Mouse (Mus musculus) lung, embryonic 15.5 days (tissue): ENCODE measurements around the gene Tmem52. TPM values are rescaled to one million over a fixed set of nuclear protein-coding genes. Genes with fewer than 3 reads are reported as not detected.
"Not testable (repeated sequence)": the region's sequence is repeated elsewhere in the genome, so short reads cannot be mapped to it uniquely, and the experiment has no call there.

Source experiments
- ATAC-seq: fragments of 200-750 bp; cut with Nextera tagmentation; 2 replicates; pipeline ENCODE4 v1.8.0; 2017; ENCODE audit warnings: moderate number of reproducible peaks, borderline replicate concordance; ENCODE audit not compliant: low FRiP score, low TSS enrichment; ENCODE audit errors: extremely low read depth
- H3K27ac ChIP-seq: fragments of 300-500 bp; sonication (generic); 2 replicates; pipeline ENCODE4 v1.5.1; 2015; ENCODE audit warnings: moderate library complexity, mild to moderate bottlenecking, inconsistent platforms
- H3K27me3 ChIP-seq: fragments of 300-500 bp; sonication (generic); 2 replicates; pipeline ENCODE4 v1.6.1; 2015; ENCODE audit warnings: inconsistent platforms
- H3K36me3 ChIP-seq: fragments of 300-500 bp; sonication (generic); 2 replicates; pipeline ENCODE4 v1.6.1; 2015; ENCODE audit warnings: inconsistent platforms
- H3K4me1 ChIP-seq: fragments of 300-500 bp; sonication (generic); 2 replicates; pipeline ENCODE4 v1.6.1; 2015; ENCODE audit warnings: inconsistent platforms
- H3K4me2 ChIP-seq: fragments of 300-500 bp; sonication (generic); 2 replicates; pipeline ENCODE4 v1.6.1; 2015; ENCODE audit warnings: inconsistent platforms, mild to moderate bottlenecking, moderate library complexity
- H3K4me3 ChIP-seq: fragments of 300-500 bp; sonication (generic); 2 replicates; pipeline ENCODE4 v1.5.1; 2015; ENCODE audit warnings: mild to moderate bottlenecking, inconsistent platforms
- H3K9ac ChIP-seq: fragments of 300-500 bp; sonication (generic); 2 replicates; pipeline ENCODE4 v1.6.1; 2015; ENCODE audit warnings: inconsistent platforms
- H3K9me3 ChIP-seq: fragments of 300-500 bp; sonication (generic); 2 replicates; pipeline ENCODE4 v1.6.1; 2016; ENCODE audit warnings: inconsistent platforms
- WGBS: fragments of 180-500 bp; shearing (Covaris S2); methylation state at CpG from one replicate; pipeline ENCODE4 v1.1.7; 2015; 5-methylcytosine and 5-hydroxymethylcytosine counted together
- polyA plus RNA-seq: library from polyadenylated mRNA; unstranded; fragments of >200 nt; fragmentation: Nextera tagmentation; extraction: Ambion mirVana; gene quantifications from 2 replicates; pipeline ENCODE4 v1.2.1, GENCODE M21; 2015

Tmem52 gene
- 0.18 and 0.27 TPM in 2 replicates for polyA plus RNA-seq

- Histone ChIP-seq H3K4me2 (peak within 1 kb of the TSS; percentile 62), H3K9ac (no peak within 1 kb of the TSS)
Measured at GRCm38 (mm10) chr4:155468952-155469351, at the start of gene Tmem52. Gene Tmem52 (plus strand): TSS chr4:155469114.

GRCm38 (mm10) chr4:155420137-155420536 is 48.8 kb upstream of the Tmem52 start:
- Histone ChIP-seq H3K4me2 (no peak overlapping the region), H3K27me3 (no peaks in the 10 kb centered on the region), H3K9me3 (no peaks in the 10 kb centered on the region), H3K4me3 (no peak overlapping the region), H3K36me3 (no peaks in the 10 kb centered on the region), H3K9ac (no peak overlapping the region), H3K27ac (no peak overlapping the region), H3K4me1 (no peaks in the 10 kb centered on the region)
- no peak for ATAC-seq
- WGBS, result 86% methylated on average over 3 of the region's 3 CpGs

More at GRCm38 (mm10) chr4:155468952-155469351, at the start of gene Tmem52:
- Histone ChIP-seq H3K4me3 (peak within 1 kb of the TSS; percentile 35), H3K27me3 (no peaks in the 10 kb centered on the region), H3K27ac (no peak within 1 kb of the TSS), H3K9me3 (no peaks in the 10 kb centered on the region), H3K36me3 (no peaks in the 10 kb centered on the region), H3K4me1 (peaks cover 8% of the 10 kb centered on the region; the same call in 1 of the 2 replicates)
- ATAC-seq, result peak; percentile 29; the same call in 1 of the 2 replicates
- WGBS, result 9% methylated on average over 21 of the region's 21 CpGs

GRCm38 (mm10) chr4:155421412-155422370 is 47.2 kb upstream of the Tmem52 start:
- 69% methylated on average over 21 of the region's 30 CpGs for WGBS
- H3K27ac ChIP-seq, ATAC-seq, H3K36me3 ChIP-seq, H3K4me2 ChIP-seq, H3K4me3 ChIP-seq, H3K9me3 ChIP-seq, H3K27me3 ChIP-seq, H3K4me1 ChIP-seq, H3K9ac ChIP-seq: not testable (repeated sequence)

- Histone ChIP-seq H3K9me3 (no peaks in the 10 kb centered on the region), H3K27ac (no peak overlapping the region), H3K4me3 (no peak overlapping the region), H3K4me2 (no peak overlapping the region), H3K36me3 (no peaks in the 10 kb centered on the region), H3K4me1 (no peaks in the 10 kb centered on the region), H3K9ac (no peak overlapping the region), H3K27me3 (no peaks in the 10 kb centered on the region)
- 71% methylated on average over 5 of the region's 5 CpGs for WGBS
- no peak for ATAC-seq
Measured at GRCm38 (mm10) chr4:155423988-155424387, 44.9 kb upstream of the Tmem52 start.

- Histone ChIP-seq H3K27ac (no peak overlapping the region), H3K4me1 (no peaks in the 10 kb centered on the region), H3K9ac (no peak overlapping the region), H3K4me3 (no peak overlapping the region), H3K9me3 (no peaks in the 10 kb centered on the region), H3K36me3 (no peaks in the 10 kb centered on the region), H3K27me3 (no peaks in the 10 kb centered on the region), H3K4me2 (no peak overlapping the region)
- no peak for ATAC-seq
- WGBS, result 69% methylated on average over 6 of the region's 6 CpGs
Measured at GRCm38 (mm10) chr4:155426272-155426671, 42.6 kb upstream of the Tmem52 start.

GRCm38 (mm10) chr4:155428442-155428841 is 40.5 kb upstream of the Tmem52 start:
- no peaks in the 10 kb centered on the region for H3K4me1 ChIP-seq
- ATAC-seq, result no peak
- H3K4me2 ChIP-seq, result no peak overlapping the region
- no peaks in the 10 kb centered on the region for H3K36me3 ChIP-seq
- H3K4me3 ChIP-seq, result no peak overlapping the region
- H3K9me3 ChIP-seq, result no peaks in the 10 kb centered on the region
- H3K27ac ChIP-seq, result no peak overlapping the region
- no peaks in the 10 kb centered on the region for H3K27me3 ChIP-seq
- H3K9ac ChIP-seq, result no peak overlapping the region

- Histone ChIP-seq H3K36me3 (no peaks in the 10 kb centered on the region), H3K4me1 (no peaks in the 10 kb centered on the region), H3K9ac (no peak overlapping the region), H3K4me3 (no peak overlapping the region), H3K9me3 (no peaks in the 10 kb centered on the region), H3K4me2 (no peak overlapping the region), H3K27ac (no peak overlapping the region), H3K27me3 (no peaks in the 10 kb centered on the region)
- ATAC-seq, result no peak
- WGBS, result 76% methylated on average over 3 of the region's 3 CpGs
Measured at GRCm38 (mm10) chr4:155429202-155429601, 39.7 kb upstream of the Tmem52 start.

- 71% methylated on average over 6 of the region's 6 CpGs for whole genome bisulfite sequencing
- Histone ChIP-seq H3K27ac (no peak overlapping the region), H3K4me2 (no peak overlapping the region), H3K4me1 (no peaks in the 10 kb centered on the region), H3K4me3 (no peak overlapping the region), H3K27me3 (no peaks in the 10 kb centered on the region), H3K36me3 (no peaks in the 10 kb centered on the region), H3K9ac (no peak overlapping the region), H3K9me3 (no peaks in the 10 kb centered on the region)
- no peak for ATAC-seq
Measured at GRCm38 (mm10) chr4:155432358-155432757, 36.6 kb upstream of the Tmem52 start.

- no peak overlapping the region for H3K9ac ChIP-seq
- no peaks in the 10 kb centered on the region for H3K4me1 ChIP-seq
- WGBS, result 63% methylated on average over 5 of the region's 5 CpGs
- H3K4me3 ChIP-seq, result no peak overlapping the region
- no peak for ATAC-seq
- no peaks in the 10 kb centered on the region for H3K27me3 ChIP-seq
- no peak overlapping the region for H3K27ac ChIP-seq
- H3K36me3 ChIP-seq, result no peaks in the 10 kb centered on the region
- no peaks in the 10 kb centered on the region for H3K9me3 ChIP-seq
- H3K4me2 ChIP-seq, result no peak overlapping the region
Measured at GRCm38 (mm10) chr4:155433993-155434392, 34.9 kb upstream of the Tmem52 start.

- Histone ChIP-seq H3K36me3 (no peaks in the 10 kb centered on the region), H3K4me2 (no peak overlapping the region), H3K4me1 (no peaks in the 10 kb centered on the region), H3K4me3 (no peak overlapping the region), H3K27ac (no peak overlapping the region), H3K9me3 (no peaks in the 10 kb centered on the region), H3K9ac (no peak overlapping the region), H3K27me3 (no peaks in the 10 kb centered on the region)
- no peak for ATAC-seq
- 73% methylated on average over 3 of the region's 3 CpGs for WGBS
Measured at GRCm38 (mm10) chr4:155442808-155443207, 26.1 kb upstream of the Tmem52 start.

GRCm38 (mm10) chr4:155451597-155451996 is 17.3 kb upstream of the Tmem52 start:
- no peak overlapping the region for H3K9ac ChIP-seq
- WGBS, result 22% methylated on average over 10 of the region's 10 CpGs
- no peaks in the 10 kb centered on the region for H3K4me1 ChIP-seq
- H3K4me3 ChIP-seq, result no peak overlapping the region
- no peaks in the 10 kb centered on the region for H3K27me3 ChIP-seq
- ATAC-seq, result no peak
- H3K4me2 ChIP-seq, result no peak overlapping the region
- no peaks in the 10 kb centered on the region for H3K36me3 ChIP-seq
- H3K27ac ChIP-seq, result no peak overlapping the region
- no peaks in the 10 kb centered on the region for H3K9me3 ChIP-seq

- no peak for ATAC-seq
- no peak overlapping the region for H3K27ac ChIP-seq
- H3K9me3 ChIP-seq, result no peaks in the 10 kb centered on the region
- no peaks in the 10 kb centered on the region for H3K36me3 ChIP-seq
- WGBS, result 79% methylated on average over 5 of the region's 5 CpGs
- H3K4me3 ChIP-seq, result no peak overlapping the region
- no peak overlapping the region for H3K9ac ChIP-seq
- H3K4me2 ChIP-seq, result no peak overlapping the region
- H3K27me3 ChIP-seq, result no peaks in the 10 kb centered on the region
- H3K4me1 ChIP-seq, result no peaks in the 10 kb centered on the region
Measured at GRCm38 (mm10) chr4:155458575-155458974, 10.3 kb upstream of the Tmem52 start.
